Mouse (Mus musculus) G1E (cell line): ENCODE measurements around the gene Ccser2.

Experiments
- CTCF ChIP-seq: IDR thresholded peaks from 2 replicates; pipeline ENCODE4 v1.5.1; 2012; ENCODE audit warnings: low read depth, low read length, inconsistent platforms, mixed read lengths
- GATA1 ChIP-seq: IDR thresholded peaks from 2 replicates; pipeline ENCODE4 v1.6.1; 2012; ENCODE audit warnings: borderline replicate concordance, low read length, inconsistent platforms, mixed read lengths
- GATA2 ChIP-seq: IDR thresholded peaks from 2 replicates; pipeline ENCODE4 v1.6.1; 2012; ENCODE audit warnings: low read depth, low read length, inconsistent platforms, borderline replicate concordance
- POLR2AphosphoS5 ChIP-seq: IDR thresholded peaks from 2 replicates; pipeline ENCODE4 v1.6.1; 2012; ENCODE audit warnings: low read depth, low read length, inconsistent platforms; ENCODE audit not compliant: insufficient replicate concordance
- TAL1 ChIP-seq: conservative IDR thresholded peaks from 2 replicates; pipeline ENCODE4 v1.6.1; 2012; ENCODE audit warnings: low read depth, low read length, inconsistent platforms, mixed read lengths

GRCm38 (mm10) chr14:36969861-36970420, 1.4 kb upstream of the Ccser2 start:
- TF ChIP-seq CTCF = no peak
- no peak for TF ChIP-seq TAL1
- TF ChIP-seq GATA1 = no peak
- no peak for TF ChIP-seq POLR2AphosphoS5
- no peak for TF ChIP-seq GATA2
